Mouse (Mus musculus) kidney, embryonic 14.5 days (tissue): ENCODE data around the gene Efcab9. TPM values are rescaled to one million over a fixed set of nuclear protein-coding genes. Genes with fewer than 3 reads are reported as not detected.

ENCODE experiments used
- ATAC-seq: fragments of 200-750 bp; cut with Nextera tagmentation; 2 replicates; pipeline ENCODE4 v1.8.0; 2017; ENCODE audit warnings: moderate number of reproducible peaks, mild to moderate bottlenecking, moderate TSS enrichment, moderate library complexity; ENCODE audit not compliant: low FRiP score, low TSS enrichment
- H3K27ac ChIP-seq: fragments of 300-500 bp; sonication (generic); 2 replicates; pipeline ENCODE4 v1.5.1; 2014; ENCODE audit warnings: low read depth, mild to moderate bottlenecking, low read length, moderate library complexity, mixed read lengths
- H3K27me3 ChIP-seq: fragments of 300-500 bp; sonication (generic); 2 replicates; pipeline ENCODE4 v1.6.1; 2014; ENCODE audit warnings: mild to moderate bottlenecking, low read length; ENCODE audit not compliant: control insufficient read depth, insufficient read depth
- H3K36me3 ChIP-seq: fragments of 300-500 bp; sonication (generic); 2 replicates; pipeline ENCODE4 v1.6.1; 2014; ENCODE audit warnings: low read length, mixed read lengths; ENCODE audit not compliant: control insufficient read depth, insufficient read depth
- H3K4me1 ChIP-seq: fragments of 300-500 bp; sonication (generic); 2 replicates; pipeline ENCODE4 v1.6.1; 2014; ENCODE audit warnings: low read length, mixed read lengths; ENCODE audit not compliant: control insufficient read depth, insufficient read depth
- H3K4me2 ChIP-seq: fragments of 300-500 bp; sonication (generic); replicated peaks from 2 replicates; pipeline ENCODE4 v1.6.1; 2014; ENCODE audit warnings: low read depth, mild to moderate bottlenecking, low read length
- H3K4me3 ChIP-seq: fragments of 300-500 bp; sonication (generic); 2 replicates; pipeline ENCODE4 v1.5.1; 2014; ENCODE audit warnings: mild to moderate bottlenecking, low read length
- H3K9ac ChIP-seq: fragments of 300-500 bp; sonication (generic); 2 replicates; pipeline ENCODE4 v1.6.1; 2014; ENCODE audit warnings: low read depth, mild to moderate bottlenecking, low read length, moderate library complexity
- H3K9me3 ChIP-seq: fragments of 300-500 bp; sonication (generic); 2 replicates; pipeline ENCODE4 v1.6.1; 2016; ENCODE audit warnings: low read length; ENCODE audit not compliant: control insufficient read depth
- WGBS: fragments of 180-500 bp; shearing (Covaris S2); extraction: QIAGEN DNeasy Blood & Tissue Kit; methylation state at CpG from one replicate; pipeline ENCODE4 v1.1.7; 2014; 5-methylcytosine and 5-hydroxymethylcytosine counted together
- polyA plus RNA-seq: library from polyadenylated mRNA; unstranded; fragments of >200 nt; fragmentation: Nextera tagmentation; extraction: Ambion mirVana; gene quantifications from 2 replicates; pipeline ENCODE4 v1.2.1, GENCODE M21; 2014

Gene Efcab9
- polyA plus RNA-seq, 1 experiment from 2014 or later = 0.43 TPM

DNA sequence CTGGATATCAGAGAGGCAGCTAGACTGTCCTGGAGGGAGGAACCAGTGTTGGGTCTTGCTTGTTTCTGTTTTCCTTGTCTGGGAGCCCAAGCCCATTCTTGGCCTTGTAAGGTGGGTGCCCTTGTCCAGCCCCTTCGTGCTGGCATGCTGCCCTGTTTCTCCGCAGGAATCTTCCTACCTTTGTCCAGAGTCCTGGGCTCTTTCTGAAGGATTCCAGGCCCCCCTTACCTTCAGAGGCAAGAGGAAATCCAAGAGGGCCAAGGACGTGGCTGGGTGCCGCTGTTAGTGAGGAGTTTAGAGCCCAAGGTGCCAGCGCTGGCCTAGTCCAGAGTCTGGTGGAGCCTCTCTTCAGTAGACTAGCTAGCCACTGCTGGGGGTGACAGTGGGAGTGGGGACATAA is 12.6 kb upstream of the Efcab9 start:
- WGBS = 93% methylated on average over 5 of the region's 5 CpGs
- Histone ChIP-seq H3K9me3 (no peaks in the 10 kb centered on the region), H3K27me3 (no peaks in the 10 kb centered on the region), H3K4me2 (no peak overlapping the region), H3K36me3 (no peaks in the 10 kb centered on the region), H3K4me3 (no peak overlapping the region), H3K27ac (no peak overlapping the region), H3K9ac (no peak overlapping the region), H3K4me1 (peaks cover 23% of the 10 kb centered on the region)
- ATAC-seq = no peak

DNA sequence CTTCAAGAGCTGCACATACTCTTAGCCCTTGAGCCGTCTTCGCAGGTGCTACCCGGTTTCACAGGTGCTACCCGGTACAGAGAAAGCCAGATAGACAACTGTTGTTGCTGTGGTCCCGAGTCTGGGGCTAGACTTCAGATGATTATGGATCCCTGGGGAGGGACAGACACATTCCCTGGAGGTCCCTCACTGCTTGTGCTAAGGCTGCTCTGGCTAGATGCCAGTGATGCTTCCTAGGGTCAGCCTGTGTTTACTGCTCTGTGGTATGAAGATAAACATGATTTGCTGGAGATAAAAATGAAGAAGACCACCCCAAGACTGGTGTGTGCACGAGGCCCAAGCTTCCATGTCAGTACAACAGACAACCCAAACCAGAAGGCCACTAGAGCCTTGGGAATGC is 12.2 kb upstream of the Efcab9 start:
- no peak overlapping the region for H3K27ac ChIP-seq
- H3K4me2 ChIP-seq = no peak overlapping the region
- H3K27me3 ChIP-seq = no peaks in the 10 kb centered on the region
- H3K4me1 ChIP-seq = peaks cover 25% of the 10 kb centered on the region
- no peak overlapping the region for H3K4me3 ChIP-seq
- H3K9ac ChIP-seq = no peak overlapping the region
- no peak for ATAC-seq
- no peaks in the 10 kb centered on the region for H3K36me3 ChIP-seq
- H3K9me3 ChIP-seq = no peaks in the 10 kb centered on the region
- 86% methylated on average over 6 of the region's 6 CpGs for WGBS

DNA sequence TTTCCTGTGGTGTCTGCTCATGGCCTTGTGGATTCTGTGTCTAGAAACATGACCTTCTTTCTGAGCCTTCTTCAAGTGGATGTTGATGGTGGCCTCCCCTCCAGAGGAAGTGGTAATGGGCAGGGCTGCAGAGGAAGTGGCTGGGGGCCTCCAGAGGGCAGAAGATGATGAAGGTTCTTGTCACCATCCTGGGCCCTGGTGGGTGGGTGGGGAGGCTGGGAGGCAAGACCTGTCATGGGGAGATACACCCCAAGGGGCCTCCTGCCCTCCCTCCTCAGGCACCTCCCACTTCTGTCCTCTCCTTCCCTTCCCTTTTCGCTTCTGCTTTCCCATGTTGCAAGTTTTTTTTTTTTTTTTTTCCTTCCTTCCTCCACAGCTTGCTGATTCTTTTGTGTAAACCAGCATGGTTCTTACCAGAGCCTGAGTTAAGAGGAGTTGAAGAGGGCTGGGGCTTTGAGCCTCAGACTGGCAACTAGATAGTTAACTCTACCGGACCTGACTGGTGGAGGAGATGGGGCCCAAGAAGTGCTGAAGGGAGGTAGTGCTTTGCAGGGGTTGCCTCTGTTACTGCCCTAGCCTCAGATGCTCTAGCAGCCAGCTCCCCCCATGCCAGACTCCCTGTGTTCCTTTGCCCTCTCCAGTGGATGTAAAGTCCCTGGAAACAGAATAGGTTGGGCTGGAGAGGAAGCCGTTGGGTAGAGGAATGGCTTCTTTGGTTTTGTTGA is 11.0 kb upstream of the Efcab9 start:
- no peak for ATAC-seq
- no peak overlapping the region for H3K4me2 ChIP-seq
- H3K9me3 ChIP-seq = no peaks in the 10 kb centered on the region
- peak overlapping the region; percentile 47; the same call in 1 of the 2 replicates for H3K27ac ChIP-seq
- H3K4me1 ChIP-seq = peaks cover 36% of the 10 kb centered on the region
- no peaks in the 10 kb centered on the region for H3K27me3 ChIP-seq
- WGBS = 48% methylated on average over 2 of the region's 3 CpGs
- no peaks in the 10 kb centered on the region for H3K36me3 ChIP-seq
- H3K4me3 ChIP-seq = no peak overlapping the region
- H3K9ac ChIP-seq = no peak overlapping the region

DNA sequence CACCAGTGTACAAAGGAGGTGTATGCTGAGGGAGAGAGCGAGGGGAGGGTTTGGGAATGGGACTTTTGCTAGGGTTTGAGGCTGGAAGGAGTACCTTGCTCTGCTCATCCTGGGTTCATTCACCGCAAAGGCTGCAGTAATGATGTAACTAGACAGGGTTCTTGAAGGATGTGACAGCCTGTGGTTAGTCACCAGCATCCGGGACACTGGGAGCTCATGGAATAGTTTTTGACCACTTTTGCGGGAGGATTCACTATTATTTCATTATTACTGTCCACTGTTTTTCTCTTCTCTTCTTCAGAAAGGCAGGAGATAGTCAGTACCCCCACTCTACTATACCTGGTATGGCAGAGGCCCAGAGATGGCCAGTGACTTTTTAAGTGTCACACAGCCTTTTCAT is 10.3 kb upstream of the Efcab9 start:
- H3K27ac ChIP-seq = peak overlapping the region; percentile 47; the same call in 1 of the 2 replicates
- H3K9me3 ChIP-seq = no peaks in the 10 kb centered on the region

DNA sequence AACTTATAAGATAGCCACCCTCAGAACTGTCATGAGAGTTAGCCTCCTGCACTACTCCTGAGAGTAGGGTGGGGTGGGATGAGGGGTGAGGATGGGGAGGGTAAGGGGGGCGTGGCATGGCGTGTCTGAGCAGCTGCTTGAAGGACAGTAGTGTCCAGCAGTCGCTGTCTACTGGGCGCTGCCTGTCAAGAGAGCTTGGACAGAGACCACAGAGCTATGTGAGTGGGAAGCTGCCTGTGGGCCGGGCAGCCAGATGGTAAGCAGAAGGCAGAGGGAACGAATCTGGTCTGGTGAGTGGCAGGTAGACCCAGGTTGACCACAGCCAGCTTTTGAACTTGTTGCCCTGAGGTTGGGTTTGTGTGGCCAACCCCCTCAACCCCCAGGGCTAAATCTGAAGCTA is 8.6 kb upstream of the Efcab9 start:
- Histone ChIP-seq H3K4me3 (no peak overlapping the region), H3K9me3 (no peaks in the 10 kb centered on the region), H3K36me3 (no peaks in the 10 kb centered on the region), H3K27ac (no peak overlapping the region), H3K9ac (no peak overlapping the region), H3K4me2 (no peak overlapping the region), H3K27me3 (no peaks in the 10 kb centered on the region), H3K4me1 (peaks cover 34% of the 10 kb centered on the region)
- no peak for ATAC-seq
- 77% methylated on average over 6 of the region's 6 CpGs for WGBS

More for the DNA sequence above, 10.3 kb upstream of the Efcab9 start:
- no peak overlapping the region for H3K9ac ChIP-seq
- 91% methylated on average over 4 of the region's 4 CpGs for WGBS
- no peak overlapping the region for H3K4me2 ChIP-seq
- H3K4me3 ChIP-seq = no peak overlapping the region
- no peaks in the 10 kb centered on the region for H3K36me3 ChIP-seq
- no peaks in the 10 kb centered on the region for H3K27me3 ChIP-seq
- no peak for ATAC-seq
- peaks cover 40% of the 10 kb centered on the region for H3K4me1 ChIP-seq

DNA sequence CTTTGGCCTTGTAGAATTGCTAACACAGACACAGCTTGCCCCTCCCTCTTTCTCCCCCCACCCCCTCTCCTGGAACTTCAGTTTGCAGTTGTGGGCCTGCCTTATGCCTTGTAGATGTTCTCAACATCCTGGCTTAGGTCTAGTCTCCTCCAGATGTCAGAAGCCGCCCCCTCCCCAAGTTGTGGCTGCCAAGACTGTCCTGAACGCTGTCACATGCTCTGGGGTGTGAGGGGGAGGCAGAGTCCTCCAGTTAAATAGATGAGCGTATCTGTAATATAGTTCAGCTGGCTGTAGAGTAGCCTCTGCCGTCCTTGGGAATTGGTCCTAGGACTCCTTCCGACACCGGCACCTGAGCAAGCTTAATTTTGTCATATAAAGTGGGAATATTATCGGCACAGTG is 7.8 kb upstream of the Efcab9 start:
- peak; percentile 15; the same call in 1 of the 2 replicates for ATAC-seq
- Histone ChIP-seq H3K4me2 (no peak overlapping the region), H3K9me3 (no peaks in the 10 kb centered on the region), H3K4me1 (peaks cover 31% of the 10 kb centered on the region), H3K4me3 (no peak overlapping the region), H3K36me3 (no peaks in the 10 kb centered on the region), H3K9ac (no peak overlapping the region), H3K27me3 (no peaks in the 10 kb centered on the region), H3K27ac (no peak overlapping the region)
- 62% methylated on average over 7 of the region's 7 CpGs for WGBS

DNA sequence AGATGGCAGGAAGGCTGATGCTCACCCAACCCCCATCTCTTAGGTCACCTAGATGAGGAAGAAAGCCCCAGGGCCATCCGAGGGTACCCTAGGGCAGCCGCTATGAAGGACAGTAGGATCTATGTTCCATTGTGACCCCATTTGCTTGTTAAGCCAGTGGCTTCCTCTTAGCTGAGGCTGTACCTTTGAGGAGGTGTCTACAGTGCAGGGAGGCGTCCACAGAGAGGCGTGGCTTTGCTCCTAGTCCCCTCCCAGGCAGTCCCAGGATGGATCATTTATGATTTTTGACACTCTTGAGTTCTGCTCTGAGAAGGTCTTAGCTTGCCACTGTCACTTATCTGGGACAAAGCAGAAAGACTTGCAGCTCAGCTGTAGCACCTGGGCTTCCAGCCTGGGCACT is 7.0 kb upstream of the Efcab9 start:
- Histone ChIP-seq H3K9me3 (no peaks in the 10 kb centered on the region), H3K4me1 (peaks cover 40% of the 10 kb centered on the region), H3K27ac (peak overlapping the region; percentile 73), H3K36me3 (no peaks in the 10 kb centered on the region), H3K4me2 (no peak overlapping the region; the same call in 1 of the 2 replicates), H3K4me3 (no peak overlapping the region), H3K27me3 (no peaks in the 10 kb centered on the region), H3K9ac (no peak overlapping the region)
- ATAC-seq = no peak
- 78% methylated on average over 4 of the region's 4 CpGs for WGBS

DNA sequence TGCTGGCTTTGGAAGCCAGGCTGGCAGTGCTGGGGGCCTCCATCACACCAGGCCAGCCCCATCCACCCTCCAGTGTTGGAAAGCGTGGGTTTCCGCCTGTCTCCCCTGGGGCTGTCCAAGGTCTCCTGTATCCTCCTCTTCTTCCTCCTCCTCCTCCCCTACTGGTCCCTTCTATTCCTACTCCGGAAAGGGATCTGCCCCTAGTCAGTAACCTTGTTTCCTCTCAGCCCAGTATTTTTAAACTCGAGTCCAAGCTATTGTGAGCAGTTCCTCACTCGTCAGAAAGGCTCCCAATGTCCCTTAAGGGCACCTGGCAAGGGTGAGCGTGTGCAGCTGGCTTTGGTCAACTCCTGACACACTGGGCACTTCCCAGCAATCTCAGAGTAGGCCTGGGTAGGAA is 6.6 kb upstream of the Efcab9 start:
- H3K9ac ChIP-seq = no peak overlapping the region
- H3K4me1 ChIP-seq = peaks cover 44% of the 10 kb centered on the region
- no peak for ATAC-seq
- WGBS = 60% methylated on average over 6 of the region's 6 CpGs
- no peaks in the 10 kb centered on the region for H3K9me3 ChIP-seq
- H3K4me2 ChIP-seq = no peak overlapping the region; the same call in 1 of the 2 replicates
- H3K27ac ChIP-seq = peak overlapping the region; percentile 73
- H3K27me3 ChIP-seq = no peaks in the 10 kb centered on the region
- no peaks in the 10 kb centered on the region for H3K36me3 ChIP-seq
- H3K4me3 ChIP-seq = no peak overlapping the region

DNA sequence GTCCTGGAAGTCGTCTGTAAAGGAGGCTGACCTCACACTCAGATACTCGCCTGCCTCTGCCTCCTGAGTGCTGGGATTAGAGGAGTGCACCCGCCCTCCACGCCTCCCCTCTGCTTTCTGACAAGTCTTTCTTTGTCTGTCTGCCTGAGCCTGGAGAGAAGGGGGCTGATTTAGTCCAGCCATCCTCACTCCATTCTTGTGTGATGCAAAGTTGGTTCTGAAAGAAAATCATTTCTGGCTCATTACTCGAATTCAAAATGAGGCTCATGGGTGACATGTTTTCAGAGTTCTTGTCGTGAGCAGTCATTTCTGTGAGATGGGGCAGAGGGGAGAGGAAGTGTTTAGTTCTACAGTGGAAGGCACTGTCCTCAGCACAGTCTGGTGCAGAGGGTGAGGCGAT is 5.1 kb upstream of the Efcab9 start:
- Histone ChIP-seq H3K27ac (no peak overlapping the region), H3K4me1 (peaks cover 33% of the 10 kb centered on the region), H3K27me3 (no peaks in the 10 kb centered on the region), H3K9me3 (no peaks in the 10 kb centered on the region), H3K4me3 (no peak overlapping the region), H3K9ac (no peak overlapping the region), H3K4me2 (no peak overlapping the region), H3K36me3 (no peaks in the 10 kb centered on the region)
- no peak for ATAC-seq
- 60% methylated on average over 7 of the region's 7 CpGs for WGBS
